Mouse (Mus musculus) intestine, embryonic 16.5 days (tissue): ENCODE results near the gene Rcor2. TPM values are rescaled to one million over a fixed set of nuclear protein-coding genes. Genes with fewer than 3 reads are reported as not detected.
A peak's percentile ranks its signal among the peaks of the same experiment; 100 is the strongest.

ENCODE experiments used
- ATAC-seq: fragments of 200-750 bp; cut with Nextera tagmentation; 2 replicates; pipeline ENCODE4 v1.8.0; 2017; ENCODE audit warnings: moderate TSS enrichment, moderate library complexity
- H3K27ac ChIP-seq: fragments of 300-500 bp; sonication (generic); 2 replicates; pipeline ENCODE4 v1.5.1; 2014; ENCODE audit warnings: mild to moderate bottlenecking, low read length
- H3K27me3 ChIP-seq: fragments of 300-500 bp; sonication (generic); replicated peaks from 2 replicates; pipeline ENCODE4 v1.6.1; 2014; ENCODE audit warnings: low read length, control low read depth, mixed read lengths; ENCODE audit not compliant: control insufficient read depth, insufficient read depth
- H3K36me3 ChIP-seq: fragments of 300-500 bp; sonication (generic); 2 replicates; pipeline ENCODE4 v1.6.1; 2014; ENCODE audit warnings: low read length, control low read depth; ENCODE audit not compliant: control insufficient read depth, insufficient read depth
- H3K4me1 ChIP-seq: fragments of 300-500 bp; sonication (generic); 2 replicates; pipeline ENCODE4 v1.6.1; 2014; ENCODE audit warnings: low read length, control low read depth, mixed read lengths; ENCODE audit not compliant: control insufficient read depth, insufficient read depth
- H3K4me2 ChIP-seq: fragments of 300-500 bp; sonication (generic); 2 replicates; pipeline ENCODE4 v1.6.1; 2014; ENCODE audit warnings: low read depth, low read length, control low read depth
- H3K4me3 ChIP-seq: fragments of 300-500 bp; sonication (generic); 2 replicates; pipeline ENCODE4 v1.5.1; 2014; ENCODE audit warnings: mild to moderate bottlenecking, low read length
- H3K9ac ChIP-seq: fragments of 300-500 bp; sonication (generic); 2 replicates; pipeline ENCODE4 v1.6.1; 2014; ENCODE audit warnings: low read depth, low read length
- H3K9me3 ChIP-seq: fragments of 300-500 bp; sonication (generic); 2 replicates; pipeline ENCODE4 v1.6.1; 2016; ENCODE audit warnings: low read length, control low read depth; ENCODE audit not compliant: control insufficient read depth
- WGBS: fragments of 180-500 bp; shearing (Covaris S2); extraction: QIAGEN DNeasy Blood & Tissue Kit; methylation state at CpG from one replicate; pipeline ENCODE4 v1.1.7; 2014; 5-methylcytosine and 5-hydroxymethylcytosine counted together
- polyA plus RNA-seq: library from polyadenylated mRNA; unstranded; fragments of >200 nt; fragmentation: Nextera tagmentation; extraction: Ambion mirVana; gene quantifications from 2 replicates; pipeline ENCODE4 v1.2.1, GENCODE M21; 2015

Gene Rcor2
- polyA plus RNA-seq, 1 experiment from 2014 or later = 9.0 TPM

- peak overlapping the region; percentile 45; the same call in 1 of the 2 replicates for H3K9ac ChIP-seq
- H3K4me1 ChIP-seq = peaks cover 70% of the 10 kb centered on the region
- ATAC-seq = no peak
- H3K27ac ChIP-seq = peak overlapping the region; percentile 86
- no peak overlapping the region for H3K4me2 ChIP-seq
- H3K36me3 ChIP-seq = no peaks in the 10 kb centered on the region
- no peaks in the 10 kb centered on the region for H3K27me3 ChIP-seq
- no peak overlapping the region for H3K4me3 ChIP-seq
- H3K9me3 ChIP-seq = no peaks in the 10 kb centered on the region
- 67% methylated on average over 2 of the region's 2 CpGs for WGBS
Observed at GRCm38 (mm10) chr19:7309738-7310330, 42.7 kb downstream of the Rcor2 start.

- 20% methylated on average over 5 of the region's 5 CpGs for WGBS
- no peaks in the 10 kb centered on the region for H3K36me3 ChIP-seq
- ATAC-seq = peak; percentile 86
- H3K27me3 ChIP-seq = no peaks in the 10 kb centered on the region
- H3K27ac ChIP-seq = peak overlapping the region; percentile 86
- H3K4me2 ChIP-seq = no peak overlapping the region; the same call in 1 of the 2 replicates
- peaks cover 67% of the 10 kb centered on the region for H3K4me1 ChIP-seq
- no peaks in the 10 kb centered on the region for H3K9me3 ChIP-seq
- H3K9ac ChIP-seq = peak overlapping the region; percentile 45
- no peak overlapping the region for H3K4me3 ChIP-seq
Observed at GRCm38 (mm10) chr19:7310704-7311103, 43.6 kb downstream of the Rcor2 start.

GRCm38 (mm10) chr19:7311306-7311705 is 44.2 kb downstream of the Rcor2 start:
- Histone ChIP-seq H3K4me2 (peak overlapping the region; percentile 34), H3K4me3 (0 out of 2 replicates have a peak overlapping the region, but pooled peaks have one; percentile 7), H3K9ac (peak overlapping the region; percentile 52; the same call in 1 of the 2 replicates), H3K27ac (peak overlapping the region; percentile 86), H3K27me3 (no peaks in the 10 kb centered on the region), H3K9me3 (no peaks in the 10 kb centered on the region), H3K4me1 (peaks cover 61% of the 10 kb centered on the region), H3K36me3 (no peaks in the 10 kb centered on the region)
- WGBS = 41% methylated on average over 10 of the region's 10 CpGs
- no peak for ATAC-seq

- WGBS = 83% methylated on average over 2 of the region's 2 CpGs
- no peak overlapping the region for H3K4me3 ChIP-seq
- no peak overlapping the region for H3K27ac ChIP-seq
- H3K27me3 ChIP-seq = no peaks in the 10 kb centered on the region
- no peak for ATAC-seq
- no peak overlapping the region for H3K9ac ChIP-seq
- no peaks in the 10 kb centered on the region for H3K9me3 ChIP-seq
- H3K4me2 ChIP-seq = no peak overlapping the region
- no peaks in the 10 kb centered on the region for H3K36me3 ChIP-seq
- peaks cover 39% of the 10 kb centered on the region for H3K4me1 ChIP-seq
Observed at GRCm38 (mm10) chr19:7313660-7314059, 46.5 kb downstream of the Rcor2 start.

- Histone ChIP-seq H3K36me3 (no peaks in the 10 kb centered on the region), H3K9ac (no peak overlapping the region), H3K4me3 (no peak overlapping the region), H3K27me3 (no peaks in the 10 kb centered on the region), H3K9me3 (no peaks in the 10 kb centered on the region), H3K27ac (no peak overlapping the region), H3K4me1 (peaks cover 26% of the 10 kb centered on the region), H3K4me2 (no peak overlapping the region)
- no peak for ATAC-seq
- WGBS = 71% methylated on average over 8 of the region's 8 CpGs
Observed at GRCm38 (mm10) chr19:7314976-7315586, 48.0 kb downstream of the Rcor2 start.

GRCm38 (mm10) chr19:7315587-7315984 is 48.5 kb downstream of the Rcor2 start:
- Histone ChIP-seq H3K27ac (no peak overlapping the region), H3K4me3 (no peak overlapping the region), H3K36me3 (no peaks in the 10 kb centered on the region), H3K9ac (no peak overlapping the region), H3K4me2 (no peak overlapping the region), H3K9me3 (no peaks in the 10 kb centered on the region), H3K27me3 (no peaks in the 10 kb centered on the region), H3K4me1 (peaks cover 24% of the 10 kb centered on the region)
- WGBS = 90% methylated on average over 4 of the region's 4 CpGs
- no peak for ATAC-seq

- WGBS = 68% methylated on average over 4 of the region's 4 CpGs
- Histone ChIP-seq H3K9me3 (no peaks in the 10 kb centered on the region), H3K4me2 (no peak overlapping the region), H3K27me3 (no peaks in the 10 kb centered on the region), H3K27ac (no peak overlapping the region), H3K4me1 (peaks cover 14% of the 10 kb centered on the region), H3K4me3 (no peak overlapping the region), H3K36me3 (no peaks in the 10 kb centered on the region), H3K9ac (no peak overlapping the region)
- no peak for ATAC-seq
Observed at GRCm38 (mm10) chr19:7316822-7317221, 49.7 kb downstream of the Rcor2 start.

- WGBS = 75% methylated on average over 4 of the region's 4 CpGs
- Histone ChIP-seq H3K4me2 (no peak overlapping the region), H3K27me3 (no peaks in the 10 kb centered on the region), H3K4me1 (peaks cover 11% of the 10 kb centered on the region), H3K36me3 (no peaks in the 10 kb centered on the region), H3K9ac (no peak overlapping the region), H3K4me3 (no peak overlapping the region), H3K9me3 (no peaks in the 10 kb centered on the region), H3K27ac (no peak overlapping the region)
- ATAC-seq = no peak
Observed at GRCm38 (mm10) chr19:7317716-7318115, 50.6 kb downstream of the Rcor2 start.

- Histone ChIP-seq H3K27ac (no peak overlapping the region), H3K9me3 (no peaks in the 10 kb centered on the region), H3K4me1 (peaks cover 3% of the 10 kb centered on the region), H3K9ac (no peak overlapping the region), H3K36me3 (no peaks in the 10 kb centered on the region), H3K27me3 (no peaks in the 10 kb centered on the region), H3K4me2 (no peak overlapping the region), H3K4me3 (no peak overlapping the region)
- 0 out of 2 replicates have a peak, but pooled peaks have one; percentile 26 for ATAC-seq
- WGBS = 64% methylated on average over 2 of the region's 2 CpGs
Observed at GRCm38 (mm10) chr19:7320181-7320580, 53.1 kb downstream of the Rcor2 start.
